Comparison of ENCODE assay signal across 16 mouse cellular contexts in genomic region chr9:81140158-81140557, GRCm38 (mm10).
"Had no signal": no experiment of that assay in that cellular context is flagged by ENCODE, and none has a peak within 500 bp of the region (broad histone marks: within the 10 kb centered on the region; RNA-seq: fewer than 3 reads in every experiment).

No protein-coding gene starts in this region.

- DNase-seq: retina, postnatal 1 day; right cerebral cortex, adult 18-20 months; right cerebral cortex, postnatal 14 days; right cerebral cortex, postnatal 25 days; right cerebral cortex, postnatal 4 days; spleen, adult 18-20 months; thymus, adult 18-20 months; thymus, adult 2 months; thymus, postnatal 14 days; thymus, postnatal 25 days; thymus, postnatal 36 days; thymus, postnatal 4 days had no signal

- H3K36me3 ChIP-seq: neural tube, embryonic 13.5 days; neural tube, embryonic 15.5 days; stomach, embryonic 15.5 days had no signal

- H3K27ac ChIP-seq: neural tube, embryonic 13.5 days; neural tube, embryonic 15.5 days; stomach, embryonic 15.5 days; stomach, postnatal 0 days had no signal

- H3K9me3 ChIP-seq: neural tube, embryonic 13.5 days; neural tube, embryonic 15.5 days; stomach, embryonic 15.5 days had no signal

- H3K4me1 ChIP-seq: neural tube, embryonic 13.5 days; neural tube, embryonic 15.5 days; stomach, embryonic 15.5 days had no signal

- H3K27me3 ChIP-seq: neural tube, embryonic 13.5 days; neural tube, embryonic 15.5 days; stomach, embryonic 15.5 days had no signal

- H3K9ac ChIP-seq: neural tube, embryonic 13.5 days; neural tube, embryonic 15.5 days; stomach, embryonic 15.5 days had no signal

- H3K4me3 ChIP-seq: neural tube, embryonic 13.5 days; neural tube, embryonic 15.5 days; stomach, embryonic 15.5 days had no signal

- H3K4me2 ChIP-seq: neural tube, embryonic 13.5 days; neural tube, embryonic 15.5 days; stomach, embryonic 15.5 days had no signal
